Mouse (Mus musculus): Measurements from ENCODE around the gene Nxpe3. TPM values are rescaled to one million over a fixed set of nuclear protein-coding genes. Genes with fewer than 3 reads are reported as not detected.

Gene Nxpe3
- polyA plus RNA-seq, 1 experiment = 4.6 TPM

DNA sequence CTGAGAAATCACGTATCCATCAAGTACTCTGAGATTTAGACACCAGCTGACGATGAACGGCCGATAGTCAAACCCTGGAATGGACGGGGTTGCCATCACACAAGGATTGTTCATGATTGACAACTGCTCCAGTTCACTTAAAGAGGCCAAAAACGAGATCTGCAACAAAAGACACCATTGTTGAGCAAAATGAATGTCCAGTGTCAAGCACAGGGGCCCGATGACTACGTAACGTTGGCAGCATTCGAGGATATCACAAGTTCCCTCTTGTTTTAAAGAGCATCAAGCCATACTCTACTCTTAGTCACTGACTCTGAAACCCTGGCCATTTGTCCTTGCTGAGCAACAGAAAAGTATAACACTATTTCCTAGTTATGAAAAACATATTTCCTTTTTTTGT lies 27.0 kb upstream of the Nxpe3 start:
- H3K36me3 ChIP-seq (ENCODE audit: control insufficient read depth, insufficient read depth, low read length) = no peaks in the 10 kb centered on the region; the same call in 1 of the 2 replicates

DNA sequence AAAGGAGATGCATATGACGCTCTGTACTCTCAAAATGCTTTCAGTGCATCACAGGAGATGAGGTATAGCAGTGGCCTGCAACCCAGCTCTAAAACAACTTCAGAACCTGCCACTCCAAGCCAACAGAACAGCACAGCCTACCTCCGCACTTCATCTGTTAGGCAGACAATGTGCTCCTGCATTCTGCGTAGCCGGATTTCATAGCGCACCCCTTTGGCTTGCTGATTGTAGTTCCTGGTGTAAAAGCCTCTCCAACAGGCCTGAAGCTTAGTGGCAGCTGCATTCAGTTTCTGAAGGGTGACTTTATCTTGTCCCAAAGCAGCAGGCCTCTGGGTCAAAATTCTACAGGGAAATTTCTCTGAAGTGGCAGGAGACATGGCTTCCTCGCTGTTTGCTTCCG lies 19.6 kb upstream of the Nxpe3 start:
- Histone ChIP-seq H3K27ac (ENCODE audit: insufficient read depth, low read depth, low read length) (no peak overlapping the region), H3K27me3 (replicated peaks; ENCODE audit: control insufficient read depth, insufficient read depth, low read length) (no peaks in the 10 kb centered on the region), H3K4me3 (ENCODE audit: insufficient read depth, low read depth, low read length) (no peak overlapping the region), H3K36me3 (ENCODE audit: control insufficient read depth, insufficient read depth, low read length) (no peaks in the 10 kb centered on the region; the same call in 1 of the 2 replicates), H3K4me1 (ENCODE audit: control insufficient read depth, insufficient read depth, low read length) (no peaks in the 10 kb centered on the region)
- WGBS = 97% methylated on average over 7 of the region's 7 CpGs
- TF ChIP-seq POLR2A (IDR thresholded peaks at IDR 0.05; ENCODE audit: low read depth, low read length) (no peak), CTCF (conservative IDR thresholded peaks at IDR 0.05; ENCODE audit: insufficient read depth, insufficient read length, low read depth, low read length) (no peak)
- DNase-seq = no peak

More for the DNA sequence above, 27.0 kb upstream of the Nxpe3 start:
- Histone ChIP-seq H3K27ac (ENCODE audit: insufficient read depth, low read depth, low read length) (no peak overlapping the region), H3K4me1 (ENCODE audit: control insufficient read depth, insufficient read depth, low read length) (no peaks in the 10 kb centered on the region), H3K27me3 (replicated peaks; ENCODE audit: control insufficient read depth, insufficient read depth, low read length) (no peaks in the 10 kb centered on the region), H3K4me3 (ENCODE audit: insufficient read depth, low read depth, low read length) (no peak overlapping the region)
- TF ChIP-seq CTCF (conservative IDR thresholded peaks at IDR 0.05; ENCODE audit: insufficient read depth, insufficient read length, low read depth, low read length) = no peak
- no peak for TF ChIP-seq POLR2A (IDR thresholded peaks at IDR 0.05; ENCODE audit: low read depth, low read length)
- DNase-seq = no peak
- WGBS = 87% methylated on average over 10 of the region's 10 CpGs

DNA sequence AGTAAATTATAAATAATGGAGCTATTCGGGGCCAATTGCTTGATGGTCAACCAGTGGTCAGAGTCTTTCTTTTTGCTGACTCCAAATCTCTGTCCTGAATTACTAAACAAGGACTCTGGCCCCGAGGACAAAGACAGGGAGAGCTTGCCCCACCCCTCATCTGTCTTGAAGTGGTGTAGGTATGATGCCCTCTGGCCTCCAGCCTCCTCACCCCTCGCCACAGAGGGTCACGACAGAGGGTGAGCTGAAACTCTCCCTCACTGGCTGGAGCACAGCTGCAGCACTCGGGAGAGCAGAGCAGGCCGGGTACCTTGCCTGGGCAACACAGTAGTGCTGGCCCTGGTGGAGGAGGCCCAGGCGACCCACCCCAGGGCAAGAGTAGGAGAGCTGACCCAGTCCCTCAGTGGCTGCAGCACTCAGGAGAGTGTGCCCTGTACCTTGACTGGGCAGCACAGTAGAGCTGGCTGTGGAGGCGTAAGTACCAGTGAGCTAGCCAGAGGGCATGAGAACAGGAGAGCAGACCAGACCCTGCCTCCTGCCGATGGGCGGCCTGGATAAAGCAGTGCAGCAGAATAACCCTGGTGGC lies 15.2 kb upstream of the Nxpe3 start:
- no peaks in the 10 kb centered on the region for H3K36me3 ChIP-seq (ENCODE audit: control insufficient read depth, insufficient read depth, low read length)
- DNase-seq = peak; percentile 91
- no peaks in the 10 kb centered on the region for H3K27me3 ChIP-seq (replicated peaks; ENCODE audit: control insufficient read depth, insufficient read depth, low read length)
- peak overlapping the region; percentile 71 for H3K27ac ChIP-seq (ENCODE audit: insufficient read depth, low read depth, low read length)
- 63% methylated on average over 10 of the region's 10 CpGs for whole genome bisulfite sequencing
- no peak overlapping the region for H3K4me3 ChIP-seq (ENCODE audit: insufficient read depth, low read depth, low read length)
- no peak for TF ChIP-seq CTCF (conservative IDR thresholded peaks at IDR 0.05; ENCODE audit: insufficient read depth, insufficient read length, low read depth, low read length)
- TF ChIP-seq POLR2A (IDR thresholded peaks at IDR 0.05; ENCODE audit: low read depth, low read length) = no peak
- H3K4me1 ChIP-seq (ENCODE audit: control insufficient read depth, insufficient read depth, low read length) = no peaks in the 10 kb centered on the region

DNA sequence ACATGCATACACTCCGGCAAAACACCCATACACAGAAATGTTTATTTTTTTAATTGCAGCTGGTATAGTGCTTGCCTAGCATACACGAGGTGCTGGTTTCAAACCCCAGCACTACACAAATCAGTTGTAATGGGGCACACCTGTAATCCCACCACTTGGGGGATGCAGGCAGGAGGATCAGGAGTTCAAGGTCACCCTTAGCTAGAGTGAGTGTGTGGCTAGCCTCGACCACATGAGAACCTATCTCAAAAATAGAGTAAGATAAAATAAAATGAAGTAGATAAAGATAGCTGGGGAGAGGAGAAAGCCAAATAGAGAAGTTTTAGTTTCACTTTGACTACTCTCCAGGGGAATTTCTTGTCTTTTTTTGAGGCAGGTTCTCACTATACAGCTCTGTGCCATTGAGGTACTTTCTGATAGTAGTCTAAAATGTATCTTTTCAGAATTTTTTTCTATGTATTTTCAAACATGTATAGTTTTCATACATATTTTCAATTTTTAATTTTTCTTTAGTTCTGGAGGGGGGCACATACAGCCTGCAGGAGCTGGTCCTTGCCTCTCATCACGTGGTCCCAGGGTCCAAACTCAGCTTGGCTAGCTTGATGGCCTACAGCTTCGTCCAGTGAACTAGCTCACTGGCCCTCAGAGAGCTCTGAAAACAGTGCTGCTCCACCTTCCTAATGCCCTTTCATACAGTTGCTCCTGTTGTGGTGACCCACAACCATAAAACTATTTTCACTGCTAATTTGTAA lies 12.0 kb upstream of the Nxpe3 start:
- no peak for DNase-seq
- no peak overlapping the region for H3K4me3 ChIP-seq (ENCODE audit: insufficient read depth, low read depth, low read length)
- no peak overlapping the region for H3K27ac ChIP-seq (ENCODE audit: insufficient read depth, low read depth, low read length)
- 89% methylated on average over 5 of the region's 5 CpGs for WGBS
- TF ChIP-seq POLR2A (IDR thresholded peaks at IDR 0.05; ENCODE audit: low read depth, low read length) (no peak), CTCF (conservative IDR thresholded peaks at IDR 0.05; ENCODE audit: insufficient read depth, insufficient read length, low read depth, low read length) (no peak)
- no peaks in the 10 kb centered on the region for H3K27me3 ChIP-seq (replicated peaks; ENCODE audit: control insufficient read depth, insufficient read depth, low read length)
- peaks cover 4% of the 10 kb centered on the region; the same call in 1 of the 2 replicates for H3K4me1 ChIP-seq (ENCODE audit: control insufficient read depth, insufficient read depth, low read length)
- no peaks in the 10 kb centered on the region; the same call in 1 of the 2 replicates for H3K36me3 ChIP-seq (ENCODE audit: control insufficient read depth, insufficient read depth, low read length)

DNA sequence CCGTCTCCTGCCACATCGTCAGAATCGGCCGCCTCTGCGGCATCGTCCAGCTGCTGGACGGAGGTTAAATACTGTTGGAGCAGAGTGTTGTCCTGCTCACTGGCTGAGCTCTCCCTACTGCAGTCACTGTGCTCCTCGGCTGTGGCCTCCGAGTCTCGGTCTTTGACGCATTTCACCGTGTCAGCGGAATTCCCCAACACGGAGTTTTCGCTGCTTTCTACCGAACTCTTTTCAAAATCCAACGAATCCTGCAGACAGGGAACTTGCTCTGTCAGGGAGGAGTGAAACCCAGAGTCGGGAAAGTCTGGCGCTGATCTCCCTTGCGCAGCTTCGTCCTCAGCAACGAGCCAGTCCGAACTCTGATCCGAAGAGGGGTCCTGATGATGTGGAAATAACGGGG lies 10.3 kb upstream of the Nxpe3 start:
- TF ChIP-seq POLR2A (IDR thresholded peaks at IDR 0.05; ENCODE audit: low read depth, low read length) (no peak), CTCF (conservative IDR thresholded peaks at IDR 0.05; ENCODE audit: insufficient read depth, insufficient read length, low read depth, low read length) (no peak)
- no peak for DNase-seq
- WGBS = 88% methylated on average over 25 of the region's 25 CpGs
- H3K36me3 ChIP-seq (ENCODE audit: control insufficient read depth, insufficient read depth, low read length) = no peaks in the 10 kb centered on the region; the same call in 1 of the 2 replicates
- no peak overlapping the region for H3K27ac ChIP-seq (ENCODE audit: insufficient read depth, low read depth, low read length)
- H3K27me3 ChIP-seq (replicated peaks; ENCODE audit: control insufficient read depth, insufficient read depth, low read length) = no peaks in the 10 kb centered on the region
- no peak overlapping the region for H3K4me3 ChIP-seq (ENCODE audit: insufficient read depth, low read depth, low read length)
- H3K4me1 ChIP-seq (ENCODE audit: control insufficient read depth, insufficient read depth, low read length) = peaks cover 4% of the 10 kb centered on the region; the same call in 1 of the 2 replicates

DNA sequence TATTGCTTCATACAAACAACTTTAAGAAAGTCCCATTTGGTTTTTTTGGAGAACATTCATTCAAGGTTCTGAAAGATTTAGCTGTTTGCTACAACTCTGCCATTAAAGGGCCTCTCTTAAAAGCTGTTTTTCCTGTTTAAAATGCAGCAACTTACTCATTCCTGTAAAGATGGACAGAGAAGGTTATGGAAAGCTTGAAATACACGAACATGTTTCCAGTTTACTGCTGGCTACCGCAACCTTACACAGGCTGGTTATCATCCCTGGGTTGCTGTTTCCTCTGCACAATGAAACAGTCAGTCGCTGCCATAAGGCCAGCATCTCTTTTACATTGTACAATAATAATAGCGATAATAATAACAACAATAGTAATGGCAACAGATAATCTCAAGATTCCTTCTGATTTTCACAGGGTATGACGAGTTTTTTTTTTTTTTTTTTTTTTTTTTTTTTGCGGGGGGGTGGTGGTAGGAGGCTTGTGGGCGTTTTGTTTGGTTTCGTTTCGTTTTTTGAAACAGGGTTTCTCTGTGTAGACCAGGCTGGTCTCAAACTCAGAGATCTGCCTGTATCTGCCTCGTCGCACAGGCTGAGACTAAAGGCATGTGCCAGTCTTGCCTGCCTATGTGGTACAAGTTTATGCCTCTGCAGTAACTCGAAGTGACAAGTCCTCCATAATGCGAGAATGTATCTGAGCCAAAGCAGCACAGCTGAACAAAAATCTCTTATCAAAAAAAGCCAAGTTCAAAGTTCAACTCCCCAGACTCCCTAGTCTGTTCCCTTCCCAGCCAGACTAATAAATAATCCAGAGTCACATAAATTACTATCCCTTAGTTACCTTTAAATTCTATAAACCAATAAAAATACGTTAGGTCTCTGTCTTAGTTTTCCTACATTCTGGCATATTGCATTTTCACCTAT lies 7.0 kb upstream of the Nxpe3 start:
- H3K36me3 ChIP-seq (ENCODE audit: control insufficient read depth, insufficient read depth, low read length) = no peaks in the 10 kb centered on the region; the same call in 1 of the 2 replicates
- no peak for DNase-seq
- H3K4me3 ChIP-seq (ENCODE audit: insufficient read depth, low read depth, low read length) = no peak overlapping the region
- no peak for TF ChIP-seq CTCF (conservative IDR thresholded peaks at IDR 0.05; ENCODE audit: insufficient read depth, insufficient read length, low read depth, low read length)
- TF ChIP-seq POLR2A (IDR thresholded peaks at IDR 0.05; ENCODE audit: low read depth, low read length) = no peak
- WGBS = 64% methylated on average over 14 of the region's 14 CpGs
- peaks cover 4% of the 10 kb centered on the region; the same call in 1 of the 2 replicates for H3K4me1 ChIP-seq (ENCODE audit: control insufficient read depth, insufficient read depth, low read length)
- no peaks in the 10 kb centered on the region for H3K27me3 ChIP-seq (replicated peaks; ENCODE audit: control insufficient read depth, insufficient read depth, low read length)
- no peak overlapping the region for H3K27ac ChIP-seq (ENCODE audit: insufficient read depth, low read depth, low read length)
